Mouse (Mus musculus): ENCODE data around the gene 2010300C02Rik. TPM values are rescaled to one million over a fixed set of nuclear protein-coding genes. Genes with fewer than 3 reads are reported as not detected.

Gene 2010300C02Rik
- polyA plus RNA-seq, 1 experiment from 2014 or later: 7.5 TPM

GRCm38 (mm10) chr1:37709736-37710135 is 10.1 kb downstream of the 2010300C02Rik start:
- Histone ChIP-seq H3K9me3 (ENCODE audit: control insufficient read depth, low read length) (no peaks in the 10 kb centered on the region), H3K36me3 (ENCODE audit: control insufficient read depth, insufficient read depth, low read length) (no peaks in the 10 kb centered on the region), H3K27ac (replicated peaks) (no peak overlapping the region), H3K9ac (ENCODE audit: low read length) (no peak overlapping the region), H3K27me3 (ENCODE audit: control insufficient read depth, insufficient read depth, low read length) (no peaks in the 10 kb centered on the region), H3K4me3 (ENCODE audit: low read depth, low read length) (no peak overlapping the region), H3K4me2 (replicated peaks; ENCODE audit: low read depth) (no peak overlapping the region), H3K4me1 (replicated peaks; ENCODE audit: control insufficient read depth, insufficient read depth) (peaks cover 2% of the 10 kb centered on the region; the same call in 1 of the 2 replicates)
- no peak for DNase-seq (ENCODE audit: low spot score)
- TF ChIP-seq EP300 (optimal IDR thresholded peaks at IDR 0.05) (no peak), CTCF (IDR thresholded peaks at IDR 0.05; ENCODE audit: low read depth) (no peak)
- 57% methylated on average over 8 of the region's 8 CpGs for WGBS
- 0 out of 2 replicates have a peak, but pooled peaks have one; percentile 17 for ATAC-seq (ENCODE audit: low FRiP score, low TSS enrichment)

- no peaks in the 10 kb centered on the region for H3K27me3 ChIP-seq (ENCODE audit: control insufficient read depth, insufficient read depth, low read length)
- no peak for DNase-seq (ENCODE audit: low spot score)
- no peak overlapping the region for H3K9ac ChIP-seq (ENCODE audit: low read length)
- no peak overlapping the region for H3K4me2 ChIP-seq (replicated peaks; ENCODE audit: low read depth)
- H3K27ac ChIP-seq (replicated peaks): no peak overlapping the region
- H3K9me3 ChIP-seq (ENCODE audit: control insufficient read depth, low read length): no peaks in the 10 kb centered on the region
- H3K4me1 ChIP-seq (replicated peaks; ENCODE audit: control insufficient read depth, insufficient read depth): peaks cover 2% of the 10 kb centered on the region; the same call in 1 of the 2 replicates
- WGBS: 88% methylated on average over 6 of the region's 6 CpGs
- no peaks in the 10 kb centered on the region for H3K36me3 ChIP-seq (ENCODE audit: control insufficient read depth, insufficient read depth, low read length)
- no peak overlapping the region for H3K4me3 ChIP-seq (ENCODE audit: low read depth, low read length)
- no peak for ATAC-seq (ENCODE audit: low FRiP score, low TSS enrichment)
- TF ChIP-seq CTCF (IDR thresholded peaks at IDR 0.05; ENCODE audit: low read depth) (peak; percentile 54), EP300 (optimal IDR thresholded peaks at IDR 0.05) (no peak)
Measured at GRCm38 (mm10) chr1:37708270-37708955, 11.5 kb downstream of the 2010300C02Rik start.

- ATAC-seq (ENCODE audit: low FRiP score, low TSS enrichment): peak; percentile 65
- Histone ChIP-seq H3K36me3 (ENCODE audit: control insufficient read depth, insufficient read depth, low read length) (no peaks in the 10 kb centered on the region), H3K9me3 (ENCODE audit: control insufficient read depth, low read length) (no peaks in the 10 kb centered on the region), H3K4me1 (replicated peaks; ENCODE audit: control insufficient read depth, insufficient read depth) (no peaks in the 10 kb centered on the region), H3K4me3 (ENCODE audit: low read depth, low read length) (no peak overlapping the region), H3K27ac (replicated peaks) (no peak overlapping the region; the same call in 1 of the 2 replicates), H3K9ac (ENCODE audit: low read length) (no peak overlapping the region), H3K27me3 (ENCODE audit: control insufficient read depth, insufficient read depth, low read length) (no peaks in the 10 kb centered on the region), H3K4me2 (replicated peaks; ENCODE audit: low read depth) (no peak overlapping the region)
- WGBS: 37% methylated on average over 4 of the region's 4 CpGs
- TF ChIP-seq EP300 (optimal IDR thresholded peaks at IDR 0.05) (no peak), CTCF (IDR thresholded peaks at IDR 0.05; ENCODE audit: low read depth) (no peak)
- DNase-seq (ENCODE audit: low spot score): no peak
Measured at GRCm38 (mm10) chr1:37702326-37702725, 17.6 kb downstream of the 2010300C02Rik start.

- Histone ChIP-seq H3K4me3 (ENCODE audit: low read depth, low read length) (no peak overlapping the region), H3K9ac (ENCODE audit: low read length) (no peak overlapping the region), H3K9me3 (ENCODE audit: control insufficient read depth, low read length) (no peaks in the 10 kb centered on the region), H3K36me3 (ENCODE audit: control insufficient read depth, insufficient read depth, low read length) (no peaks in the 10 kb centered on the region), H3K27ac (replicated peaks) (no peak overlapping the region), H3K4me2 (replicated peaks; ENCODE audit: low read depth) (no peak overlapping the region), H3K27me3 (ENCODE audit: control insufficient read depth, insufficient read depth, low read length) (no peaks in the 10 kb centered on the region), H3K4me1 (replicated peaks; ENCODE audit: control insufficient read depth, insufficient read depth) (0 out of 2 replicates have a peak, but pooled peaks cover 2% of the 10 kb centered on the region)
- no peak for TF ChIP-seq EP300 (optimal IDR thresholded peaks at IDR 0.05)
- no peak for TF ChIP-seq CTCF (IDR thresholded peaks at IDR 0.05; ENCODE audit: low read depth)
- ATAC-seq (ENCODE audit: low FRiP score, low TSS enrichment): no peak
- no peak for DNase-seq (ENCODE audit: low spot score)
- WGBS: 66% methylated on average over 5 of the region's 5 CpGs
Measured at GRCm38 (mm10) chr1:37698852-37699439, 20.9 kb downstream of the 2010300C02Rik start.

- DNase-seq (ENCODE audit: low spot score) (no peak), ATAC-seq (ENCODE audit: low FRiP score, low TSS enrichment) (no peak)
- no peak overlapping the region for H3K4me3 ChIP-seq (ENCODE audit: low read depth, low read length)
Measured at GRCm38 (mm10) chr1:37698186-37698839, 21.6 kb downstream of the 2010300C02Rik start.

More at GRCm38 (mm10) chr1:37698186-37698839, 21.6 kb downstream of the 2010300C02Rik start:
- Histone ChIP-seq H3K4me1 (replicated peaks; ENCODE audit: control insufficient read depth, insufficient read depth) (0 out of 2 replicates have a peak, but pooled peaks cover 2% of the 10 kb centered on the region), H3K36me3 (ENCODE audit: control insufficient read depth, insufficient read depth, low read length) (no peaks in the 10 kb centered on the region), H3K4me2 (replicated peaks; ENCODE audit: low read depth) (no peak overlapping the region), H3K27me3 (ENCODE audit: control insufficient read depth, insufficient read depth, low read length) (no peaks in the 10 kb centered on the region), H3K27ac (replicated peaks) (no peak overlapping the region), H3K9me3 (ENCODE audit: control insufficient read depth, low read length) (no peaks in the 10 kb centered on the region), H3K9ac (ENCODE audit: low read length) (no peak overlapping the region)
- 60% methylated on average over 8 of the region's 8 CpGs for WGBS
- TF ChIP-seq CTCF (IDR thresholded peaks at IDR 0.05; ENCODE audit: low read depth) (no peak), EP300 (optimal IDR thresholded peaks at IDR 0.05) (no peak)

Measured in stomach, postnatal 0 days (tissue).